In the genomic region with DNA sequence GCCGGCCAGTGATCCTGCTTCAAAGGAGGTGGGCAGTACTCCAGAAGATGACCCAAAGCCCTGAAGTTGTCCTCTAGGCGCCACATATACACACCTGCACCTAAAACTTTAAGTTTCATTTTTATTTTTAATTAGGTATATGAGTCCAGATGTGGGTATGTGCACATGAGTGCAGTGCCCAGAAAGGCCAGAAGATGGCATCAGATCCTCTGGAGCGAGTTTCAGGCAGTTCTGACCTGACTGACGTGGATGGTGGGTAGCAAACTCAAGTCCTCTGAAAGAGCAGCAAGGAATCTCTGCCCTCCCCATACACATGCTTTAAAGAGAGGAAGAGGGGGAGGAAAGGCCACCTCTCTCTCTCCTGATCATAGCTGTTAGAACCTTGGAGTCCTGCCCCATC, we compare ENCODE assay signal across 11 mouse cellular contexts.
DNase-seq lines count a peak whose midpoint lies in the region.
"Had no signal": no experiment of that assay in that cellular context is flagged by ENCODE, and none has a peak within 500 bp of the region (broad histone marks: within the 10 kb centered on the region; RNA-seq: fewer than 3 reads in every experiment).

No protein-coding gene starts in this region.

- H3K27me3 ChIP-seq in splenic B cell, adult 2 months (ENCODE audit: control insufficient read depth, insufficient read depth, low read length, poor library complexity, severe bottlenecking), result no peaks in the 10 kb centered on the region
- H3K27me3 ChIP-seq: forebrain, embryonic 15.5 days had no signal

- H3K36me3 ChIP-seq in splenic B cell, adult 2 months (ENCODE audit: control insufficient read depth, insufficient read depth, low read length, poor library complexity, severe bottlenecking), result no peaks in the 10 kb centered on the region

- DNase-seq in heart, postnatal 4 days, result peak; percentile 46
- no peak for DNase-seq in heart, postnatal 10 days
- peak; percentile 12 for DNase-seq in right cerebral cortex, postnatal 14 days
- DNase-seq in right cerebral cortex, postnatal 4 days, result no peak
- peak; percentile 24 for DNase-seq in c-Kit-positive CD71-positive TER-119-positive erythroid progenitor cells, embryonic 14.5 days (ENCODE audit: low spot score)
- peak; percentile 66 for DNase-seq in splenic B cell, adult 2 months (ENCODE audit: low read depth, low spot score)
- DNase-seq in right cerebral cortex, postnatal 25 days, result no peak
- no peak for DNase-seq in ovary, postnatal 36 days (ENCODE audit: low spot score)
- DNase-seq: embryo, embryonic 11 days; heart, postnatal 14 days had no signal

- intact Hi-C loops in heart, postnatal 10 days (cut with DNase I), result no loop called here

Comparison
In these comparisons a context has a peak if more than half of its experiments do, and no peak if none do; other contexts are left out.
1. DNase-seq: peak in heart, postnatal 4 days (single experiment), right cerebral cortex, postnatal 14 days (single experiment), c-Kit-positive CD71-positive TER-119-positive erythroid progenitor cells, embryonic 14.5 days (single experiment) and splenic B cell, adult 2 months (single experiment); none in heart, postnatal 10 days (0 of 2), right cerebral cortex, postnatal 4 days (single experiment), right cerebral cortex, postnatal 25 days (single experiment) and ovary, postnatal 36 days (single experiment).